Mouse (Mus musculus): ENCODE measurements around the gene 4930404N11Rik. TPM values are rescaled to one million over a fixed set of nuclear protein-coding genes. Genes with fewer than 3 reads are reported as not detected.

The 4930404N11Rik gene
- total RNA-seq, 2 experiments from 2014 or later: 1.6 to 2.0 TPM

DNA sequence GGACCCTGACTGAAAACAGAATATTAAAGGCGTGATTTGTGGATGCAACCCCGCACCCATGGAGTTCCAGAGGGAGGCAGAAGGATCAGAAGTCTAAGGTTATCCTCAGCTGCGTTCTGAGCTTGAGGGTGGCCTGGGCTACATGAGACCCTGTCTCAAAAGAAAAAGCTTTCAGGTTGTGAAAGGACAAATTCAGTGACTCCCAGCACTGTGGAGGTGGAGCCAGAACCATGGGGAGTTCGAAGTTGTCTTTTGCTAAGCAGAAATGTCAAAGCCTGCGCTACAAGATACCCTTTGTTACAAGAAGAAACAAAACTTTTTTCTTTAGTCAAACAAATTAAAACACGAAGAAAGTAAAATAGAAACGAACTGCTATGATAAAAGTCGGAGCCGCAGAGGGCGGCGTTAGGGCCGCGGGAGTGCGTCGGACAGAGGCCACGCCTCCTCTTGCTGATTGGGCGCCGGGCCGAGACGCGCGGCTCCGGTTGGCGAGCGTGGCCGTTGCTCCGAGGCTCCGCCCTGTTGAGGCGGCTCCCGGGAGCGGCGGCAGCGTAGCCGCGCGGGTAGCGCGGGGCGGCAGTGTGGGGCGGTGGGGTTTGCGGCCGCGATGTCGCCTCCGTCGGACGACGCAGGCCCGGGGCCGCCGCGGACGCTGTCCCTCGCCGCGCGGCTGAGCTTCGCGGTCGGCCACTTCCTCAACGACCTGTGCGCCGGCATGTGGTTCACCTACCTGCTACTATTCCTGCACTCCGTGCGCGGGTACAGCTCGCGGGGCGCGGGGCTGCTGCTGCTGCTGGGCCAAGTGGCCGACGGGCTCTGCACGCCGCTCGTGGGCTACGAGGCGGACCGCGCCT lies 8.4 kb downstream of the 4930404N11Rik start, which contains the start of gene Mfsd12:
Gene Mfsd12, plus strand, starts transcription at position 501 of the 854 bp plus-strand sequence.
- DNase-seq (ENCODE audit: low spot score in 2 of 2): peak; percentile 87 to 95

DNA sequence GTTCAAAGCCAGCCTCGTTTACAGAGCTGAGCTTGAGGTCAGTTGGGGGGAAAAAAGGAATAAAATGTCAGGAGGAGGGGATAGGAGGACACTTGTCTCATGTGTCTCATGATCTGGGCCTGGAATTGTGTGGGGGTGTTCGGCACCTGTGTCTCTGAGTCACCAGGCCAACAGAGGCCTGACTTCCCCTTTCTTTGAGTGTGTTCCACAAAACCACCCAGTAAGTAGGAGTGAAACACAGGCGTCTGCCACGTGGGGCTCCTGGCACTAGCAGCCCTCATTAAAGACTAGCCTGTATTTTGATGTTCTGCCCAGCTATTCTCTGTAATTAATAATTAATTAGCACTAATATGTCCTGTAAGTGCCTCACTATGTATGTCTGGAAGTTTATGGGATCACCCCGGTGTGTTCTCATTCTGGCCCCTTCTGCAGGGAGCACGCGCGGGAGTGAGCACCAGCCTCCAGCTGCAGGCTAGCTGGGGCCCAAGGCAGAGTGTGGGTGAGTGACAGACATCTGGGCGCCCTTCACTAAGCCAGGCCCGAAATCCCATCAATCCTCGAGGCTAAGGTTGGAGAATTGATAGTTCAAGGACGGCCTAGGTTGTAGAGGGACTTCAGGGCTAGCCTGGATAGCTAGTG lies 9.1 kb downstream of the 4930404N11Rik start:
- no peak for DNase-seq (ENCODE audit: low spot score in 2 of 2)

DNA sequence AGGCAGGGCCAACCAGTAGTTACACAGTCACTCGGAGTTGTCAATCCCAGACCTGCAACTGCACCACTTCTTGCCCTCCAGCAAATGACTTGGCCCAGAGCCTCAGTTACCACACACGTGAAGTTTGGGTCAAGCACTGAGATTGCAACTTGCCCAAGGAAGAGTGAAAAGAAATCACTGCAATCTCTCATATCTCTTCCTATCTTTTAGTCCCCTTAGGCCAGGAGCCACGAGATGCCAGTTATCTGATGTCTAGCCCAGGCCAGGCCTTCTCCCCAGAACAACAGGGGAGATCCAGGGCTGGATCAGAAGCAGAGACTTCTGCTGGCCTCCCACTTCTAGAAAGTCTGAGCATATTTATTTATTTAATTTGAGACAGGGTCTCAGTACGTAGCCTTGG lies 10.1 kb downstream of the 4930404N11Rik start:
- no peak for DNase-seq (ENCODE audit: low spot score in 2 of 2)

DNA sequence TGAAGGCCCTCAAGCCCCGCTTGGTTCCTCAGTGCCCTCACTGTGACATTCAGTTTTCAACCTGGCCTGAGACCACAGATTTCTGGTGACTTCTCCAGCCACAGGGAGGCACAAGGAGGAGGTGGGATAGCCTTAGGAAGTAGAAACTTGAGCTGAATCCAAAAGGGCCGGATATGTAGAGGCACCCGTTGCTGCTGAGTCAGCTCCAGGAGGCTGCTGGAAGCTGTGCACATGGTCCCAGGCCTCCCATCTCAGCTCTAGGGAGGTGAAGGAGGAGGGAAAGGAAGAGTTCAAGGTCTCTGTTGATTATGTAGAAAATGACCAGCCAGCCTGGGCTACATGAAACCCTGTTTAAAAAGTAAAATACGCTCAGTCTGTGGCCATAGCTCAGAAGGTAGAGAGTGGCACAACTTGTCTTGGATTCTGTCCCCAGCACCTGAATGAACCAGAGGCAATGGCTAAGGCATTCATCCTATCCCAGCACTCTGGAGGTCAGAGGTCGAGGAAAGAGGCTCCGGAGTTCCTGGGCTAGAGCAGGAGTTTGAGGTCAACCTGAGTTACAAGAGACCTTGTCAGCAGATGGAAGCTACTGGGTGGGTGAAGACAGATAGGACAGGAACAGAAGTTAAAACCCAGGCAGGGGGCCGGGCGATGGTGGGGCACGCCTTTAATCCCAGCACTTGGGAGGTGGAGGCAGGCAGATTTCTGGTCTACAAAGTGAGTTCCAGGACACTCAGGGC lies 10.7 kb downstream of the 4930404N11Rik start:
- DNase-seq (ENCODE audit: low spot score in 2 of 2): no peak

DNA sequence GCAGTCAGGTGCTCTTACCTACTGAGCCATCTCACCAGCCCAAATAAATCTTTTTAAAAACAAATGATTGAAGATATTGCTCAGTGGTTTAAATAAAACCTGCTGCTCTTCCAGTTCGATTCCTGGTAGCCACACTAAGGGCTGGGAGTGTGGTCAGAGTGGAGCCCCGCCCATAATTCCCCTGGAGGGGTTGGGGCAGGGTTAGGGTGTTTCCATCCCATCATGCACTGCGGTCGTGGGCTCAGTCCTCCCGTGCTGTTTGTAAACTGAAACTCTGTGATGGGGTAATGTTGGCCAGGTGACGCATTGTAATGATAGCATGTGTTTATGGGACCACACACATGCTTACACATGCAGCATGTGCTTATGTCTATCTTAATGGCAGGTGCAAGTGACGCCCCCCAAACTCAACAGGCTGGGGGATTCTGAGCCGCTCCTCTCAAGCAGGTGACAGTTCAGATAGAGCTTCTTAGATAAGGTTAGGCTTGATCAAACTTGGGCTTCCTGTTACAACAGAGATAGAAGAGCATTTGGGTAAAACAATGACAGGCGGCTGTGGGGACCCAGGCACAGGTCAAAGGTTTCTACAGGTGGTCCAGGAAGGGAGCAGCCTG lies 13.8 kb downstream of the 4930404N11Rik start:
- DNase-seq (ENCODE audit: low spot score in 2 of 2): no peak

DNA sequence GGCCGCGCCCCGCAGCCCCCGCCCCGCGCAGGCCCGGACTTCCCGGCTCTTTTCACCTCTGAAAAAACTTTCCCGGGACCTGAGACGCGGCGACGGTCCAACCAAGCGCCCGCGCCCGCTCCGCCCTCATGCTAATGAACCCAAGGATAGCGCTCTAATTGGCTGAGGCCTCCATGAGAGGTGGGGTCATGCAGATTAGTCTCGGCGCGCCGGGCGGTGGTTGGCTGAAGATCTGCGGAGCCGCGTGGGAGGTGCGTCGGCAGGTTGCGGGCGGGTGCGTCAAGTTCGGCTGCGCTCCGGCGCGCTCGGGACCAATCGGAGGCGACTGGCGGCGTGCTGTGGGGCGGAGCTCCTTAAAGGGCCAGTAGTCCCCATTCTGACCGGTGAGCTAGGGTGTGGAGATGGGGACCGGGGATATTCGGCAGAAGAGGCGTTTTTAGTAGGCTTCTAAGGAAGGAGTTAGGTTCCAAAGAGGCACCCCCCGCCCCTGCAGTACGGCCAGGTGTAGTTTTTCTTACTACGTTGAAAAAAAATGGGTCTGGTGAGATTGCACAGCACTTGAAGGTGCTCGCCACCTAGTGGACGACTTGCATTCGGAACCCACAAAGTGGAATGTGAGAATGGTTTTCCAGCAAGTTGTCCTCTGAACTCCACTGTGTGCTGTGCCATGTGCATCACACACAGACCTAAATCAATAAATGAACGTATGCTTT lies 15.1 kb downstream of the 4930404N11Rik start, which contains the start of gene Hmg20b:
Gene Hmg20b, minus strand, starts transcription at position 130 of the 713 bp plus-strand sequence.
- peak; percentile 100 for DNase-seq (ENCODE audit: low spot score in 2 of 2)

DNA sequence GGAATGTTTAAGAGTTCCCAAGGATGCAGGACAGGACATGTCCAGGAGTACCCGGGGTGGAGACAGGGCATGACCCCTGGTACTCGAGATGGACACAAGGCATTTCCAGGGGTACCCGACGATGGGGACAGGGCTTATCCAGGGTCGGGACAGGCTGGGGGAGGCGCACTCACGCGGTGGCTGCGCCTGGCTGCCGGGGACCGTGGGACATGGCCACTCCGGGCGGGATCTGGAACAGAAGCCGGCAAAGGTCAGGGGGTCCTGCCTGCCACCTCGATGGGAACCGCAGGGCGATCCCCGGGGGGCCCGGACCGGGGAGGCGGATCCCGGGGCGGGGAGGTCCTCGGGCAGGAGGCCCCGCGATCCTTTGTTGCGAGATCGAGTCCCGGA lies 15.7 kb downstream of the 4930404N11Rik start:
- no peak for DNase-seq (ENCODE audit: low spot score in 2 of 2)

DNA sequence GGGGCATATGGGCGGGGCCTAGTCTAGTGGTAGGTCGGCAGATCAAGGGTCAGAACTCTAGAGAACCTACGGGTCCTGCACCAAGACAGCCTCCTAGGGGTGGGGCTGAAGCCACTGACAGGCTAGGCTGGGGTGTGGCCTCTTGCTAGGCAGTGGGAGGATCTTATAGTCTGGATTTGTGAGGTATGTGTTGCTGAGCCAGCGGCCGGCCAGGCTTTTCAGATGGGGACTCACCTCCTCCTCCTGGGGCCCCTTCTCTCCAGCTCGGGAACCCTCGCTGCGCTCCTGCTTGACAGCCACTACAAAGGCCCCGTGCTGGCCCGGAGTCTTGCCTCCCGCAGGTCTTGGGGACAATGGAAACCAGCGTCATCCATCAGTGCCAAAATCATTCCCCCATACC lies 16.5 kb downstream of the 4930404N11Rik start:
- no peak for DNase-seq (ENCODE audit: low spot score in 2 of 2)

DNA sequence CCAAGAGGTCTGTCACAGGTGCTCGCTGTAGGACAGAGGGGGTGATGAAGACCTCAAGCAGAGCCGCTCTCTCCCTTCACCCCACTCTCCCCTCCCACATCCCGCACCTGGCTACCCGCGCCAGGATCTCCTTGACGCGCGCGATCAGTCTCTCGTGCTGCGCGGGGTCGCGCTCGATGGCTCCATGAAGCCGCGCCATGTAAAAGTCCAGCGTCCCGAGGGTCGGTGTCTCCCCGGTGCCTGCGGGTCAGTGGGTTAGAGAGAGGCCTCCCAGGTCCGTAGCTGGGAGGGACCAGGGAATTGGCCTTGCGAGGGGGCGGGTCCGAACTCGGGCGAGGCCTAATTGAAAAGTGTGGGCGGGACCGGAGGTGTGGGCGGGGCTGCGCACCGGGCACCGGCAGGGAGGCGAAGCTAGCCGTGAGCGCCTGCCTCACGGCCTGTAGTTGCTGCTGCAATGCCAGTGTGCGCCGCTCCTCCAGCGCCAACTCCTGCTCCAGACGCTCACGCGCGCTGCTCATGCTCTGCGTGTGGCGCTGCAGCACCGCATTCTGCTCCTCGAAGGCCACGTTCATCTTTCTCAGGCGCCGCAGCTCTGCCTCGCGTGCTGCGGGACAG lies 19.1 kb downstream of the 4930404N11Rik start:
- no peak for DNase-seq (ENCODE audit: low spot score in 2 of 2)

DNA sequence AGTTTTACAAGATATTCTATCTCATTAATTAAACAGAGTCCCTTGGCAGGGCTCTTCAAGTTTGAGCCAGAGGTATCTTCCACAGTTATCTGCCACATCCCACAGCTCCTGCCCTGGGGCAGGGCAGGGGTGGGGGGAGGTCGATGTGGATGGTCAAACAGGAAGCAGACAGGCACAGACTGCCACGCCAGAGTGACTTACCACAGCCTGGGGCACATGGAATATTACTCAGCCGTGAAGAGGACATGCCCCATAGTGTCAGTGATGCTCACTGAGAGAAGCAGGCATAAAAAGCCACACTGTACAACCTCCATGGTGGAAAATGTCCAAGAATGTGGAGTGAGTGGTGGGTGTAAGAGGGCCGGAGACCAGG lies 20.5 kb downstream of the 4930404N11Rik start:
- DNase-seq (ENCODE audit: low spot score in 2 of 2): no peak

DNA sequence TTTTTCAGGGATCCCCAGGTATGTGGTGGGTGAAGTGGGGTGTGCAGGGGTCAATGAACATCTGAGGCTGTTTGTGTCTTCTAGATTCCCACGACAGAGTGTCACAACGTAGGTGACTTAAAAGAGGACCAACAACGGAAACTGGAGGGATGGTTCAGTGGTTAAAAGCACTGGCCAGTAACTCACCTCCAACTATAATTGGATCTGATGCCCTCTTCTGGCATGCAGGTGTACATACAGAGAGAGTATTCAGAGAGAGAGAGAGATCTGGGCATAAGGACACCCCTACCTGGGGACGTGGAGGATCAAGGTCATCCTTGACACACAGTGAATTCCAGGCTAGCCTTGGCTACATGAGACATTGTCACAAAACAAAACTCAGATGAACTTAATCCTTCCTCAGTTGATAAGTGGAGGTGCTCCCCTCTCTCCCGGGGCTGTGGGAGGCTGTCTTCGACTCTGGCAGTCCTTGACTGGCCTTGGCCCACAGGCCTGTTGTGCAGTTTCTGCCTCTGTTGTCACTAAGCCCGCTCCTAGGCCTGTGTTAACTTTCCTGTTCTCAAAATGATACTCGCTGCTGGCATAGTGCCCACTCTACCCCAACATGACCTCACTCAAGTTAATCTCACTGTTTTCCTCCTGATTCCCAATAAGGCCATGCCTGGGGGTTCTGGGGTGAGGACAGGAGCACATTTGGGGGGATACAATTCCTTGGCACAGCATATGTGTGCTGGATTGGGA lies 21.0 kb downstream of the 4930404N11Rik start:
- no peak for DNase-seq (ENCODE audit: low spot score in 2 of 2)

DNA sequence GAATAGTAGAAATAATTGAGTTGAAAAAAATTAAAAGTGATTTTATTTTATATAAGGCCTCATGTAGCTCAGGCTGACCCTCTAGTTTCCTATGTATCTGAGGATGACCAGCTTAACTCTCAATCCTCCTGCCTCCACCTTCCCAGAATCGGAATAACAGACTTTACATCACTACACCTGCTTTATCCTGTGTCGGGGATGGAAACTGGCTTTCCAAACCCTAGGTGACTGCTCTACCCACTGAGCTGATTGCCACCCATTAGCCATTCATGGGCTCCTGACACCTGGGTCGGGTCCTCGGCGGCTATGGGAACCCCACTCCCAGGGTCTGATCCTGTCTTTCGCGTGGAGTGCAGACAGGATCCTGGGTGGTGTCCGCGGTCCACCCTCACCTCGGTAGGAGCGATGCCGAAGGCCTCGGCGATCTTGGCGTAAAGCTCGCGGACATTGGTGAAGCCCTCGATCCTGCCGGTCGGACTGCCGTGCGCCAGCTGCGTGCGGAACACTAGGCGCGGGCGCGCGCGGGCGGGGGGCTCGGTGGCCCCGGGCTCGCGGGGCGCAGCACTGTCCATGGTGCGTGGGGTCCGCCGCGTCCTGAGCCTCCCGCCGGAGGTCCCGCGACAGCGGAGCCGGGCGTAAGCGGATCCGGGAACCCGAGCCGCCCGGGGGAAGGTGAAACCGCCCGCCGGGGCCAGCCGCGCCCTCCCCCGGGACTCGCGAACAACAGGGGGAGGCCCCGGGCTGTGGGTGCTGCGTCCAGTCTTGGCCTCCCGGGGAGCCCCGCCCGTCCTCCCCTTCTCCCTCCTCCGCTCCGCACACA lies 22.7 kb downstream of the 4930404N11Rik start, which contains the start of gene Gipc3:
Gene Gipc3, minus strand, starts transcription at position 581 of the 820 bp plus-strand sequence.
- no peak for DNase-seq (ENCODE audit: low spot score in 2 of 2)

DNA sequence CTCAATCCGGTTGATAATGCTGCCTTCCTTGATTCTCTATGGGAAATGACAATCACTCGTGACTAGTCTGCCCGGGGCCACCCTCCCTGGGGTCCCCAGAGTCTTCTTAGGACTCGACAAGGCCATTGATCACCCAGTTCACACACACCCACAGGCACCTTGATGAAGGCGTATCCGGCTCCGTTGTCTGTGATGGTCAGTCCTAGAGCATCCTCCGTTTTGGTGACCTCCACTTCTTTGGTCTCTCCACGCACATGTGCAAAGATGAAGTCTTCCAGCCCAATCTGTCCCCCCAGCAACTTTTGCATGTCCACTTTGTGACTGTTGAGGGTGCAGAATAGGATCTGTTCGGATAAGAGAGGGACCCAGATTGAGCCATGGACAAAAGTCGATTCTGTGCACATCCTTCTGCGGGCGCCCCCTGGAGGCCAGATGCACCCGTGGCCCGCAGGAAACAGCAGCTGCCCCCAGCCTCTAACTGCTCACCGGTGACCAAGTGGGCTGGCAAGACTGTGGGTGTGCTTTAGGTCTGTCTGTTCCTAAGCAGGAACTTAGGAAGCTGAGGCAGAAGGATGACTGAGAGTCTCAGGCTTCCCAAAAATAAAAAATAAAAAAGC lies 24.2 kb downstream of the 4930404N11Rik start:
- peak in 1 of 2 experiments; percentile 67 for DNase-seq (ENCODE audit: low spot score in 2 of 2)

DNA sequence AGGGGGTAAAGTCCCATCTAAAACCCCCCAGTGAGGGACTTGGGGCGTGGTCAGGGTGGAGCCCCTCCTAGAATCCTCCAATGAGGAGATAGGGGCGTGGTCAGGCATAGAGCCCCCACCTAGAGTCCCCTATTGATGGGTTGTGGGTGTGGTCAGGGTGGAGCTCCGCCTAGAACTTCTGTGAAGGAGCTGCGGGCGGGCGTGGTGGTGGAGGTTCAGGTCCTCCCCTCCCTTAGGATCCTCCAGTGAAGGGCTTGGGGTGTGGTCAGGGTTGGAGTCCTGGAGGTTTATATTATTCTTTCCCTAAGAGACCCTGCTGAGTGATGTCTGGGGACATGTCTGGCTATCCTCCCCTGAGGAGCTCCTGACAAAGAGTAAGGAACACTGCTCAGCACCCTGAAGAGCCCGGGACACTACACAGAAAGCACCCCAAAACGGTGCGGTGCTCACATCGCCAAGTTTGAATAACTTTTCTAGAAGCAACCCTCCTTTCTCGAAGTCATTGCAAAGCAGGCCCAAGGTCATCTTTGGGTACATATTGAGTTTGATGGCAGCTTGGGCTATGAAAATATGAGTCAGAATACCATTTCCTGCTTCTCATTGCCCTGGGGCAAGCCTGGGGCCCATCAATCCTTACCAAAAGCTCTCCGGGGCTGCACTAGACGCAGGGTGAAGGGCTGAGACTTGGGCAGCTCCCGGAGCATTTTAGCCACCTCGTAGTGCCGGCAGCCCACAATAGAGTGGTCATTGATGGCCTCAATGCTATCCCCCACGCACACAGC lies 24.9 kb downstream of the 4930404N11Rik start:
- DNase-seq (ENCODE audit: low spot score in 2 of 2): no peak

DNA sequence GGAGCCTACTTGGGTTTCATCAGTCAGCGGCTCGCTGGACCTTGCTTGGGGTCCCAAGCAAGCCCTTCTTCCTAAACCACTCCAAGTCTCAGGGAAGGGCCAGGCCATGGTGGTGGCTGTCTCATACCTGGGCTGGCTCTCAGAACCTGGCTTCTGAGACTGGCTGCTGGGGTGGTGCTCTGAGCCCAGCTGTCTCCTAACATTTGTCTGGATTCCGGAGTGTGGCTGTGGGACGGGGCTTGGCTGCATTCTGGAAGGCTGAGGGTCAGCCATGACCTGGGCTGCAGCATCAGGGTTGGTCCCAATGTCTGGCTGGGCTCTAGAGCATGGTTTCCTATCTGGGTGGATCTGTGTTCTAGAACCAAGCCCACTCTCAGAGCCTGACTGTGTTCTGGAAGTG lies 29.1 kb downstream of the 4930404N11Rik start:
- no peak for DNase-seq (ENCODE audit: low spot score in 2 of 2)

DNA sequence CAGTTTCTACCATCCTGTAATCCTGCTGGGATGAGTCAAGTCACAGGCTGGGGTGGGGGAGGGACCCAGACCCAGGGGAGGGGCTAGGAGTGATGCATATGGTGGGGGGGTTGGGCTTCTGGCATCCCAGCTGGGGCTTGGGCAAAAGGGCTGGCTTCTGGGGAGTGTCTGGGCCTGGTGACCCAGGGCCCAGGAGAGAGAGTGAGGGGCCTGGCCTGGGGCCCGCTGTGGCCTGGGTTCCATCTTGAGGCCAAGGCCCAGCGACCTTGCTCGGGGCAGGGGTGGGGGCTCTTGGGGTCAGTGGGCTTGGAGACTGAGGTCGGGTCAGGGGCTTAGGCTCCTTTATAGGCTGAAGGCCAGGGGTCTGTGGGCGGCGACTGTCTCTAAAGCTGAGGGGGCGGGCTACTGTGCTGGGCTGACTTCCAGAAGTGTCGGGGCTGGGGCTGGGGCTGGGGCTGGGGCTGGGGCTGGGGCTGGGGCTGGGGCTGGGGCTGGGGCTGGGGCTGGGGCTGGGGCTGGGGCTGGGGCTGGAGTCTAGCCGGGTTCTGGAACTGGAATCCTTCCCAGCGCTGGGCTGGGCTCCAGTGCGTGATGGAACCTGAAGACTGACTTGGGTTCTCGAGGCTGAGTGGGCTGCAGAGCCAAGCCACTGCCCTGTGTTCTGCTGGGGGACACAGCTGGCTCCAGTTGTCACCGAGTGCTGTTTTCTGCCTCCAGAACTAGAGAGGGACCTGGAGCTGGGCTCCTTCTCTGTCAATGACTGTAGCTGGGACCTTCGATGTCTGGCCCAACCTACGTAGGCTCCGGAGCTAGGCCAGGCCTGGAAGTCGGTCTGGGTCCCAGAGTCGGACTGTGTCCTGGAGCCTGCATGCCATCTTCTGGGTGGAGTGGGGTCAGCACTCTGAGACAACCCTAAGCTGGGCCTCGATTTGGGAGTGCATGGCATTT lies 29.9 kb downstream of the 4930404N11Rik start:
- DNase-seq (ENCODE audit: low spot score in 2 of 2): no peak

Data from layer of hippocampus, adult 18-20 months (tissue).